Mouse (Mus musculus) forebrain, embryonic 11.5 days (tissue): ENCODE results near the gene Kif26b. TPM values are rescaled to one million over a fixed set of nuclear protein-coding genes. Genes with fewer than 3 reads are reported as not detected.

Source experiments
- ATAC-seq: fragments of 200-750 bp; cut with Nextera tagmentation; replicated peaks from 2 replicates; pipeline ENCODE4 v1.8.0; 2017; ENCODE audit warnings: moderate TSS enrichment; ENCODE audit not compliant: low FRiP score
- DNase-seq: peaks from one replicate; pipeline ENCODE4 v3.0.0-alpha.2; 2017; ENCODE audit warnings: low spot score
- H3K27ac ChIP-seq: fragments of 300-500 bp; sonication (generic); 2 replicates; pipeline ENCODE4 v1.5.1; 2014; ENCODE audit warnings: low read depth, low read length
- H3K27me3 ChIP-seq: fragments of 300-500 bp; sonication (generic); 2 replicates; pipeline ENCODE4 v1.6.1; 2014; ENCODE audit warnings: mild to moderate bottlenecking, low read length, mixed read lengths; ENCODE audit not compliant: control insufficient read depth, insufficient read depth
- H3K36me3 ChIP-seq: fragments of 300-500 bp; sonication (generic); 2 replicates; pipeline ENCODE4 v1.6.1; 2014; ENCODE audit warnings: mild to moderate bottlenecking, low read length, moderate library complexity, mixed read lengths; ENCODE audit not compliant: control insufficient read depth, insufficient read depth
- H3K4me1 ChIP-seq: fragments of 300-500 bp; sonication (generic); replicated peaks from 2 replicates; pipeline ENCODE4 v1.6.1; 2014; ENCODE audit warnings: low read length, mixed read lengths; ENCODE audit not compliant: control insufficient read depth, insufficient read depth
- H3K4me2 ChIP-seq: fragments of 300-500 bp; sonication (generic); 2 replicates; pipeline ENCODE4 v1.6.1; 2014; ENCODE audit warnings: low read depth, mild to moderate bottlenecking, low read length, moderate library complexity, mixed read lengths; ENCODE audit not compliant: severe bottlenecking
- H3K4me3 ChIP-seq: fragments of 300-500 bp; sonication (generic); 2 replicates; pipeline ENCODE4 v1.5.1; 2014; ENCODE audit warnings: low read depth, low read length
- H3K9ac ChIP-seq: fragments of 300-500 bp; sonication (generic); 2 replicates; pipeline ENCODE4 v1.6.1; 2014; ENCODE audit warnings: low read length
- H3K9me3 ChIP-seq: fragments of 300-500 bp; sonication (generic); 2 replicates; pipeline ENCODE4 v1.6.1; 2016; ENCODE audit warnings: low read length, mixed read lengths; ENCODE audit not compliant: control insufficient read depth
- WGBS: fragments of 180-500 bp; shearing (Covaris S2); extraction: QIAGEN DNeasy Blood & Tissue Kit; methylation state at CpG from one replicate; pipeline ENCODE4 v1.1.7; 2014; 5-methylcytosine and 5-hydroxymethylcytosine counted together
- polyA plus RNA-seq: library from polyadenylated mRNA; unstranded; fragments of >200 nt; fragmentation: Nextera tagmentation; extraction: Ambion mirVana; gene quantifications from 2 replicates; pipeline ENCODE4 v1.2.1, GENCODE M21; 2014

Gene Kif26b
- polyA plus RNA-seq, 1 experiment from 2014 or later = 8.1 TPM

GRCm38 (mm10) chr1:178716411-178716810, 187.5 kb downstream of the Kif26b start:
- H3K27me3 ChIP-seq = no peaks in the 10 kb centered on the region
- WGBS = 71% methylated on average over 2 of the region's 2 CpGs
- H3K36me3 ChIP-seq = no peaks in the 10 kb centered on the region
- no peak overlapping the region for H3K27ac ChIP-seq
- H3K9me3 ChIP-seq = no peaks in the 10 kb centered on the region
- H3K9ac ChIP-seq = no peak overlapping the region
- ATAC-seq (no peak), DNase-seq (no peak)
- no peak overlapping the region for H3K4me3 ChIP-seq
- H3K4me1 ChIP-seq = no peaks in the 10 kb centered on the region
- no peak overlapping the region for H3K4me2 ChIP-seq

- Histone ChIP-seq H3K9me3 (no peaks in the 10 kb centered on the region), H3K27me3 (no peaks in the 10 kb centered on the region), H3K4me2 (no peak overlapping the region), H3K27ac (no peak overlapping the region), H3K4me3 (no peak overlapping the region), H3K9ac (no peak overlapping the region), H3K36me3 (no peaks in the 10 kb centered on the region), H3K4me1 (no peaks in the 10 kb centered on the region)
- no peak for ATAC-seq
- 66% methylated on average over 2 of the region's 2 CpGs for WGBS
- no peak for DNase-seq
These were observed 191.9 kb downstream of the Kif26b start for GRCm38 (mm10) chr1:178720821-178721220.

- Histone ChIP-seq H3K4me3 (no peak overlapping the region), H3K4me2 (no peak overlapping the region), H3K9me3 (no peaks in the 10 kb centered on the region), H3K9ac (no peak overlapping the region), H3K27ac (no peak overlapping the region), H3K4me1 (no peaks in the 10 kb centered on the region), H3K36me3 (no peaks in the 10 kb centered on the region), H3K27me3 (no peaks in the 10 kb centered on the region)
- no peak for ATAC-seq
- DNase-seq = no peak
- WGBS = 93% methylated on average over 4 of the region's 4 CpGs
These were observed 193.9 kb downstream of the Kif26b start for GRCm38 (mm10) chr1:178722793-178723192.

GRCm38 (mm10) chr1:178725536-178725935, 196.6 kb downstream of the Kif26b start:
- Histone ChIP-seq H3K4me3 (no peak overlapping the region), H3K9me3 (no peaks in the 10 kb centered on the region), H3K4me1 (no peaks in the 10 kb centered on the region), H3K9ac (no peak overlapping the region), H3K4me2 (no peak overlapping the region), H3K27ac (no peak overlapping the region), H3K27me3 (no peaks in the 10 kb centered on the region), H3K36me3 (no peaks in the 10 kb centered on the region)
- 53% methylated on average over 3 of the region's 3 CpGs for WGBS
- DNase-seq (no peak), ATAC-seq (no peak)

GRCm38 (mm10) chr1:178728256-178728655, 199.3 kb downstream of the Kif26b start:
- no peak overlapping the region for H3K9ac ChIP-seq
- WGBS = 87% methylated on average over 6 of the region's 6 CpGs
- ATAC-seq = no peak

GRCm38 (mm10) chr1:178730271-178730670, 201.3 kb downstream of the Kif26b start:
- no peak for ATAC-seq
- H3K4me3 ChIP-seq = no peak overlapping the region
- H3K36me3 ChIP-seq = no peaks in the 10 kb centered on the region
- no peaks in the 10 kb centered on the region for H3K27me3 ChIP-seq
- no peaks in the 10 kb centered on the region for H3K4me1 ChIP-seq
- H3K9ac ChIP-seq = no peak overlapping the region
- no peak overlapping the region for H3K27ac ChIP-seq
- no peak for DNase-seq
- no peak overlapping the region for H3K4me2 ChIP-seq
- H3K9me3 ChIP-seq = no peaks in the 10 kb centered on the region
- 95% methylated on average over 3 of the region's 3 CpGs for WGBS

More at GRCm38 (mm10) chr1:178728256-178728655, 199.3 kb downstream of the Kif26b start:
- Histone ChIP-seq H3K9me3 (no peaks in the 10 kb centered on the region), H3K4me2 (no peak overlapping the region), H3K4me3 (no peak overlapping the region), H3K36me3 (no peaks in the 10 kb centered on the region), H3K4me1 (no peaks in the 10 kb centered on the region), H3K27ac (no peak overlapping the region), H3K27me3 (no peaks in the 10 kb centered on the region)
- no peak for DNase-seq

GRCm38 (mm10) chr1:178733035-178733434, 204.1 kb downstream of the Kif26b start:
- no peak for ATAC-seq
- no peaks in the 10 kb centered on the region for H3K27me3 ChIP-seq
- 79% methylated on average over 9 of the region's 9 CpGs for WGBS

GRCm38 (mm10) chr1:178734576-178734975, 205.7 kb downstream of the Kif26b start:
- 75% methylated on average over 4 of the region's 4 CpGs for WGBS
- Histone ChIP-seq H3K27me3 (no peaks in the 10 kb centered on the region), H3K9ac (no peak overlapping the region), H3K9me3 (no peaks in the 10 kb centered on the region), H3K27ac (no peak overlapping the region), H3K4me1 (no peaks in the 10 kb centered on the region), H3K4me2 (no peak overlapping the region), H3K36me3 (no peaks in the 10 kb centered on the region), H3K4me3 (no peak overlapping the region)
- DNase-seq = no peak
- ATAC-seq = no peak

More at GRCm38 (mm10) chr1:178733035-178733434, 204.1 kb downstream of the Kif26b start:
- no peaks in the 10 kb centered on the region for H3K9me3 ChIP-seq
- no peak for DNase-seq
- no peak overlapping the region for H3K4me2 ChIP-seq
- no peak overlapping the region for H3K9ac ChIP-seq
- H3K4me3 ChIP-seq = no peak overlapping the region
- no peaks in the 10 kb centered on the region for H3K36me3 ChIP-seq
- H3K27ac ChIP-seq = no peak overlapping the region
- no peaks in the 10 kb centered on the region for H3K4me1 ChIP-seq

- H3K27me3 ChIP-seq = no peaks in the 10 kb centered on the region
- no peaks in the 10 kb centered on the region for H3K9me3 ChIP-seq
- H3K4me1 ChIP-seq = no peaks in the 10 kb centered on the region
- no peak overlapping the region for H3K27ac ChIP-seq
- no peak overlapping the region for H3K4me3 ChIP-seq
- DNase-seq (no peak), ATAC-seq (no peak)
- 93% methylated on average over 2 of the region's 2 CpGs for WGBS
- H3K36me3 ChIP-seq = no peaks in the 10 kb centered on the region
- no peak overlapping the region for H3K4me2 ChIP-seq
- H3K9ac ChIP-seq = no peak overlapping the region
These were observed 208.0 kb downstream of the Kif26b start for GRCm38 (mm10) chr1:178736931-178737330.
